In genomic region chr1:36947448-36947847, GRCm38 (mm10) we compare ENCODE assay signal across 25 mouse cellular contexts. TPM values are rescaled to one million over a fixed set of nuclear protein-coding genes. Genes with fewer than 3 reads are reported as not detected.
DNase-seq lines count a peak whose midpoint lies in the region; ATAC-seq and TF ChIP-seq lines count a peak whose summit lies in the region.
"Had no signal": no experiment of that assay in that cellular context is flagged by ENCODE, and none has a peak within 500 bp of the region (broad histone marks: within the 10 kb centered on the region; RNA-seq: fewer than 3 reads in every experiment).

No protein-coding gene starts in this region.

- peaks cover 4% of the 10 kb centered on the region; the same call in 1 of the 2 replicates for H3K4me1 ChIP-seq in spleen, adult 2 months (ENCODE audit: control insufficient read depth, insufficient read depth, insufficient read length)
- peaks cover 4 to 14% of the 10 kb centered on the region in 2 experiments; a peak in 3 of 4 replicates for H3K4me1 ChIP-seq in CH12.LX (ENCODE audit: control insufficient read depth in 1 of 2, insufficient read depth in 2 of 2)
- no peaks in the 10 kb centered on the region for H3K4me1 ChIP-seq in lung, adult 2 months (ENCODE audit: control insufficient read depth, insufficient read depth, low read length)
- H3K4me1 ChIP-seq: embryonic facial prominence, embryonic 10.5 days; heart, embryonic 10.5 days; hindbrain, embryonic 12.5 days had no signal

- TF ChIP-seq CTCF in spleen, adult 2 months (IDR thresholded peaks at IDR 0.05; ENCODE audit: extremely low read depth, insufficient read depth, insufficient read length, insufficient replicate concordance): no peak
- no peak for TF ChIP-seq CTCF in CH12.LX (conservative IDR thresholded peaks at IDR 0.05 in 1 of 2, IDR thresholded peaks at IDR 0.05 in 1 of 2; ENCODE audit: low read depth in 2 of 2, low read length in 2 of 2)
- no peak for TF ChIP-seq CTCF in lung, adult 2 months (IDR thresholded peaks at IDR 0.05; ENCODE audit: insufficient read depth, low read length)

- no peaks in the 10 kb centered on the region for H3K9me3 ChIP-seq in CH12.LX (replicated peaks; ENCODE audit: low read length)
- H3K9me3 ChIP-seq: embryonic facial prominence, embryonic 10.5 days; forebrain, embryonic 13.5 days; heart, embryonic 10.5 days; hindbrain, embryonic 12.5 days had no signal

- H3K9ac ChIP-seq in CH12.LX (ENCODE audit: insufficient read depth, low read depth): no peak overlapping the region
- H3K9ac ChIP-seq: forebrain, embryonic 13.5 days; forebrain, postnatal 0 days; hindbrain, embryonic 12.5 days had no signal

- peak in 1 of 2 experiments; percentile 48 for DNase-seq in spleen, adult 2 months (ENCODE audit: low read depth in 1 of 2, low spot score in 2 of 2)
- DNase-seq in spleen, adult 18-20 months: no peak
- DNase-seq in CH12.LX (ENCODE audit: extremely low read depth): no peak
- peak; percentile 73 for DNase-seq in splenic B cell, adult 2 months (ENCODE audit: low read depth, low spot score)
- no peak for DNase-seq in urinary bladder, adult 2 months (ENCODE audit: low spot score)
- DNase-seq in lung, adult 18-20 months: no peak
- no peak for DNase-seq in lung, adult 2 months
- DNase-seq: adrenal gland, postnatal 14 days; cerebellum, adult 11-12 months; cerebellum, adult 9-11 months; forebrain, postnatal 0 days; gastrocnemius, adult 2 months; gastrocnemius, postnatal 25 days; heart, adult 11 months; heart, postnatal 10 days; heart, postnatal 4 days had no signal

- H3K27ac ChIP-seq in spleen, adult 2 months (ENCODE audit: insufficient read depth, low read length): 0 out of 2 replicates have a peak overlapping the region, but pooled peaks have one; percentile 42
- H3K27ac ChIP-seq in CH12.LX (ENCODE audit: insufficient read depth, low read depth): no peak overlapping the region
- H3K27ac ChIP-seq: embryonic facial prominence, embryonic 10.5 days; forebrain, embryonic 13.5 days; gastrocnemius, adult 2 months; heart, embryonic 10.5 days; hindbrain, embryonic 12.5 days had no signal

- TF ChIP-seq RAD21 in CH12.LX (IDR thresholded peaks at IDR 0.05; ENCODE audit: low read depth, low read length): no peak

- ATAC-seq in megakaryocyte, adult 5-6 weeks (ENCODE audit: poor library complexity, severe bottlenecking): peak; percentile 56
- ATAC-seq: activated CD4-positive, CD25-positive, alpha-beta regulatory T cell, adult 4 months; CD4-positive, CD25-positive, alpha-beta regulatory T cell, adult 4 months; forebrain, embryonic 13.5 days; forebrain, postnatal 0 days; hindbrain, embryonic 16.5 days; Patski had no signal

- H3K4me3 ChIP-seq in spleen, adult 2 months (ENCODE audit: extremely low read depth, insufficient read depth, insufficient read length): peak overlapping the region; percentile 5; the same call in 1 of the 2 replicates
- no peak overlapping the region for H3K4me3 ChIP-seq in CH12.LX (replicated peaks in 1 of 3; ENCODE audit: low read depth in 2 of 3, low read length in 2 of 3, poor library complexity in 1 of 3)
- H3K4me3 ChIP-seq in lung, adult 2 months (replicated peaks; ENCODE audit: extremely low read depth, low read depth, low read length): no peak overlapping the region
- H3K4me3 ChIP-seq: embryonic facial prominence, embryonic 10.5 days; forebrain, embryonic 13.5 days; gastrocnemius, adult 2 months; heart, embryonic 10.5 days; hindbrain, embryonic 12.5 days had no signal

- no peaks in the 10 kb centered on the region for H3K27me3 ChIP-seq in spleen, adult 2 months (ENCODE audit: control insufficient read depth, insufficient read depth, low read length)
- no peaks in the 10 kb centered on the region for H3K27me3 ChIP-seq in CH12.LX (replicated peaks)
- no peaks in the 10 kb centered on the region for H3K27me3 ChIP-seq in splenic B cell, adult 2 months (ENCODE audit: control insufficient read depth, insufficient read depth, low read length, poor library complexity, severe bottlenecking)
- H3K27me3 ChIP-seq: forebrain, embryonic 13.5 days; hindbrain, embryonic 12.5 days; Patski had no signal

- TF ChIP-seq EP300 in CH12.LX (IDR thresholded peaks at IDR 0.05; ENCODE audit: low read length): no peak

- in situ Hi-C loops in CH12.LX (cut with MboI; ENCODE audit: low pct_ligation_motif_present, low pct_unique_long_range_greater_than_20kb, low sequenced_read_pairs): loop anchor here (5.0 kb wide), 1 partner anchor 40 kb away; no protein-coding TSS in a partner anchor

- dilution Hi-C loops in CH12.LX (cut with MboI; ENCODE audit: extremely low pct_ligation_motif_present, extremely low pct_unique_long_range_greater_than_20kb, low sequenced_read_pairs): no loop called here

- H3K36me3 ChIP-seq in spleen, adult 2 months (ENCODE audit: control insufficient read depth, insufficient read depth, low read length): no peaks in the 10 kb centered on the region
- no peaks in the 10 kb centered on the region for H3K36me3 ChIP-seq in CH12.LX (replicated peaks in 1 of 2; ENCODE audit: control insufficient read depth in 1 of 2, insufficient read depth in 1 of 2, low read length in 1 of 2)
- no peaks in the 10 kb centered on the region for H3K36me3 ChIP-seq in splenic B cell, adult 2 months (ENCODE audit: control insufficient read depth, insufficient read depth, low read length, poor library complexity, severe bottlenecking)
- H3K36me3 ChIP-seq: embryonic facial prominence, embryonic 10.5 days; heart, embryonic 10.5 days; hindbrain, embryonic 12.5 days had no signal

- H3K79me2 ChIP-seq in CH12.LX (replicated peaks; ENCODE audit: control insufficient read depth, extremely low read depth, insufficient read depth, poor library complexity, severe bottlenecking): no peaks in the 10 kb centered on the region

- no peak for TF ChIP-seq POLR2A in spleen, adult 2 months (IDR thresholded peaks at IDR 0.05; ENCODE audit: low read depth, low read length)
- no peak for TF ChIP-seq POLR2A in CH12.LX (IDR thresholded peaks at IDR 0.05; ENCODE audit: low read depth, low read length)
- TF ChIP-seq POLR2A in lung, adult 2 months (IDR thresholded peaks at IDR 0.05; ENCODE audit: borderline replicate concordance, extremely low read depth, low read depth, low read length): no peak

- H3K4me2 ChIP-seq in CH12.LX (ENCODE audit: insufficient read depth, low read depth, poor library complexity, severe bottlenecking): peak overlapping the region; percentile 33; the same call in 1 of the 2 replicates
- H3K4me2 ChIP-seq: forebrain, embryonic 13.5 days; hindbrain, embryonic 12.5 days had no signal

- 35% methylated on average over 8 of the region's 8 CpGs for WGBS in spleen, adult 2 months
- WGBS in lung, adult 2 months: 54% methylated on average over 8 of the region's 8 CpGs

TF ChIP-seq in CH12.LX, 34 proteins besides CTCF, POLR2A, EP300 and RAD21:
- TF ChIP-seq MYC (IDR thresholded peaks at IDR 0.05; ENCODE audit: low read depth, low read length) (no peak), ETS1 (conservative IDR thresholded peaks at IDR 0.05; ENCODE audit: low read depth, low read length) (no peak), USF1 (IDR thresholded peaks at IDR 0.05; ENCODE audit: low read depth, low read length) (peak; percentile 54), USF2 (conservative IDR thresholded peaks at IDR 0.05; ENCODE audit: low read depth, low read length) (no peak; the same call in 1 of the 2 replicates), NRF1 (IDR thresholded peaks at IDR 0.05; ENCODE audit: low read depth, low read length) (no peak), MAFK (IDR thresholded peaks at IDR 0.05; ENCODE audit: insufficient replicate concordance, low read length) (no peak), ZNF384 (IDR thresholded peaks at IDR 0.05; ENCODE audit: low read depth, low read length) (no peak), PAX5 (IDR thresholded peaks at IDR 0.05; ENCODE audit: low read length) (no peak), KAT2A (IDR thresholded peaks at IDR 0.05; ENCODE audit: insufficient replicate concordance, low read length) (no peak), ELF1 (IDR thresholded peaks at IDR 0.05; ENCODE audit: low read depth, low read length) (no peak), CHD1 (IDR thresholded peaks at IDR 0.05; ENCODE audit: low read depth, low read length) (no peak), GABPA (IDR thresholded peaks at IDR 0.05; ENCODE audit: insufficient replicate concordance, low read depth, low read length) (no peak), RCOR1 (conservative IDR thresholded peaks at IDR 0.05; ENCODE audit: low read depth, low read length) (no peak), ZC3H11A (IDR thresholded peaks at IDR 0.05; ENCODE audit: low read depth, low read length) (no peak), BHLHE40 (IDR thresholded peaks at IDR 0.05; ENCODE audit: low read depth, low read length) (peak; percentile 20; the same call in 1 of the 2 replicates), NELFE (IDR thresholded peaks at IDR 0.05; ENCODE audit: low read depth, low read length) (no peak)

RNA-seq across cellular contexts. Expression of gene Tmem131, which starts 4.0 kb away (rescaled TPM):
- 23.7 and 26.5 TPM in 2 replicates for polyA plus RNA-seq in spleen, adult 2 months (2012; rRNA removed)
- total RNA-seq in CH12.LX (2012; rRNA removed) (10.1 and 11.5 TPM in 2 replicates), CH12.LX (2014; rRNA removed) (8.3 and 9.7 TPM in 2 replicates)
- 31.0 and 39.9 TPM in 2 replicates for polyA plus RNA-seq in CH12.LX (2012; ENCODE audit: insufficient read length, low read depth)
- 65.6 and 68.7 TPM in 2 replicates for total RNA-seq in megakaryocyte, adult 5-6 weeks (2015)
- 20.3 and 32.8 TPM in 2 replicates for total RNA-seq in megakaryocyte, adult 5-6 weeks (2017)
- polyA plus RNA-seq in urinary bladder, adult 2 months (2012; rRNA removed): 15.0 and 26.4 TPM in 2 replicates
- polyA plus RNA-seq in lung, adult 2 months (2012; rRNA removed): 18.0 and 20.5 TPM in 2 replicates
